Mouse (Mus musculus) left cerebral cortex, postnatal 10 days (tissue): ENCODE measurements around the gene Anapc16. TPM values are rescaled to one million over a fixed set of nuclear protein-coding genes. Genes with fewer than 3 reads are reported as not detected.

Source experiments
- DNase-seq, 2 experiments: peaks; one replicate each; pipeline ENCODE4 v3.0.0; 2021 to 2022; ENCODE audit warnings: low spot score in 2 of 2, mixed read lengths in 1 of 2; ENCODE audit errors: extremely low spot score in 1 of 2
- intact Hi-C: fragments of 180-260 bp; cut with DNase I; formaldehyde crosslinking; loops from one replicate; pipeline ENCODE4 v1.15.1; 2025
- total RNA-seq, 2 experiments: library from RNA; stranded (reverse); gene quantifications; 2 replicates each; pipeline ENCODE4 v1.2.3; 2021

Anapc16 gene
- total RNA-seq = 10 to 100 TPM; 61.8 to 68.6 TPM

DNA sequence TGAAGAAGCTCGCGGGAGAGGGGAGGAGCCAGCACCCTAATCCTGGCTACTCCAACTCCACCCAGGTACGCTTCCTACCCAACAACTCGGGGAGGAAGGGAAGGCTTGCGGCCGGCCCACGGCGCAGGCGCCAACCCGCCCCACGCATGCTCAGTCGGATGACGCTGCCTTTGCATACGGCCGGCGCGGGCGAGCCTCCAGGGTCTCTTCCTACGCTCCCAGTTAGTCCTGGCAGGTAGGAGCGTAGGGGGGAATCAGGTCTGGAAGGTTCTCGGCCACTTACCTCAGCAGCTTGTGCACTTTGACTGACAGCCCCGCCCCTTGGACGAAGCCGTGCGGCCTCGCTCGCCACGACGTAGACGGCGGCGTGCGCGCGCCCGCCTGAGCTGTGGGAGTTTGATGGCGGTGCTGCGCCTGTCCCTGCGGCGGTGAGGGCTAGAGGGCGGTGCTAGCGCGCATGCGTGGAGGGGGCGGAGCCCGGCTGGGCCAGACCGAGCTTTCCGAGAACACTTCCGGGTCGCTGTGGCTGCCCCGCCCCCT is at the start of gene Anapc16, which contains the start of gene Ascc1:
TSS of gene Anapc16 (minus strand) at position 463 of the 540 bp plus-strand sequence.
TSS of gene Ascc1 (plus strand) at position 133 of the 540 bp plus-strand sequence.
- intact Hi-C loops = loop anchor here (2.0 to 5.0 kb wide), 3 partner anchors 44 to 110 kb away; partner anchors contain the start of gene Spock2

DNA sequence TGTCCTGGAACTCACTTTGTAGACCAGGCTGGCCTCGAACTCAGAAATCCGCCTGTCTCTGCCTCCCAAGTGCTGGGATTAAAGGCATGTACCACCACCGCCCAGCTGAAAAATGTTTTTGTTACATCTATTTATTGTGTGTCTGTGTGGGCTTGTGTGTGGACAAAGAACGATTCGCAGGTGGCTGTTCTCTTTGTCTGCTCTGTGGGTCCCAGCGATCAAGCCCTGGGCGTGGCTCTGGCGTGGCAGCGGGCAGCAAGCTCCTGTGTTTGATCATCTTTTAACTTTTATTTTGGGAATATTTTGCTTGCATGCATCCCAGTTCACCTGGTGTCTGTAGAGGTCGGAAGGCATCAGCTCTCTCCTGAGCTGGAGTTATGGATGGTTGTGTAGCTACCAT is 47.6 kb upstream of the Anapc16 start:
- intact Hi-C loops = no loop called here
- DNase-seq = no peak

More for the DNA sequence above, at the start of gene Anapc16, which contains the start of gene Ascc1:
- DNase-seq = peak; percentile 94 to 98

DNA sequence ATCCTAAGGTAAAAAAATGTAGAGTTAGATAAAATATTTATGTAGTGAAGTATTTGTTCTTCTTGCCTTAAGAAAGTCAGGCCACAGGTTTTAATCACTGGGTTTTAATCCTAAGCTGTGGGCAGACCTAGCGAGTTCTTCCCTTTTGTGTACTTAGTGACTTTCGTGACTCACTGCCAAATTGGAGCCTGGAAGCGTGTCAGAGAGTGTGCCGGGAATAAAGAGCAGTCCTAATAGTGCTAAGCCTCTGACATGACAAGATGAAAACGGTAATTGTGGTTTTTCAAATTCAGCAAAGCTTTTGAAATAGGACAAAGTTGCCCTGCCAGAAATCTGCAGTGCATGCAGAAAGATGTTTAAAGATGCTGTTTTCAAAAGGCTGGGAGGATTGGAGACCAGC is 43.8 kb upstream of the Anapc16 start:
- DNase-seq = peak in 1 of 2 experiments; percentile 34

DNA sequence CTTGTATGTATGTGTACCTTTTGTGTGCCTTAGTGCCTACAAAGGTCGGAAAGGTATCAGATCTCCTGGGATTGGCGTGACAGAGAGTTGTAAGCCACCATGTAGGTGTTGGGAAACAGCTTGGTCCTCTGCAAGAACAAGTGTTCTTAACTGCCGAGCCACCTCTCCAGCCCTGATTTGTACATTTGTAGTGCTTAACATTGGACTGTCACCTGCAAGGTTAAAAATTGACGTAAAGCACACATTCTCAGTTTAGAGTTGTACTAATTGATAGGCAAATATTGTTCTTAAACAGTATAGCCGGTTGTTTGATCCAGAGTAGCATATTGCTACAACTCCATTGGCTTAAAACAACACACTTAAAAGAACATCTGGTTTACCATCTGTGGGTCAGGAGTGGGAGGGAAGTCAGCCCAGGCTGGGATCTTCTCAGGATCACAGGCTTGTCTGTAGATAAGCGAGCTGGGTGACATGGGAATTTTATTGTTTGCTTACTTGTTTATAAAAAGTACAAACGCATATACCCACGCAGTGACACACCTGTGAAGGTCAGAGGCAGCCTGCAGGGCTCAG is 39.5 kb upstream of the Anapc16 start:
- intact Hi-C loops = no loop called here
- no peak for DNase-seq

More for the DNA sequence above, 43.8 kb upstream of the Anapc16 start:
- intact Hi-C loops = no loop called here

DNA sequence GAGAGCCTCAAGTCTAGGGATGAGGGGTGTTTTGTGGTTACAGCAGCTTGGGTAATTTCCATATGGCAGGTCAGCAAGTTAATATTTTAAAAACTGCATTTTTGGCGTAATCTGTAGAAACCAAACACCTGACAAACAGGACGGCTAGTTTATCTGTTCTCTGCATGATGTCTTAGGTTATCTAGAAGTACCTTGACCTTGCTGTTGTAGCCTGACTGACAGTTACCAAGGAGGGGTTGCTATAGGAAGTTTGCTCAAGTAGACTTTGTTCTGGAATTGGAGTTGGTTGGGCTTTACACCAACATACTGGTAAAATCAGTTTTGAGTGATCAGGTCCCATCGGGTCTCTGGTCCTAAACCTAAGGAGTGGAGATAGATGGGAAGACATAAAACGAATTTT is 32.8 kb upstream of the Anapc16 start:
- intact Hi-C loops = no loop called here
- DNase-seq = no peak

DNA sequence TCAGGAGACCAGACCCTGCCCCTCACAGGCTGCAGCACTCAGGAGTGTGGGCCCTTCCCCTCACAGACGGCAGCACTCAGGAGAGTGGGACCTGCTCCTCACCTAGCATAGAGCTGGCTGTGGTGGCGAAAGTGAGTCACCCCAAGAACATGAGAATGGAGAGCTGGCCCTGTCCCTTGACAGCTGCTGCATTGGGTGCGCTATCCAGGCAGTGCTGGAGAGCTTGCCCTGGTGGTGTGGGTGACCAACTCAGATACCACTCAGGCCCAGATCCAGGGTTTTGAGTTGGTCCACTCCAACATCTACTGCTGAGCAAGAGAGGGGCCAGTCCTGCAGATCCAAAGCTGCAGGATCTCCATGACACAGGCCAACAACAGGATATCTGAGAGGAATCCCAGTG is 31.7 kb upstream of the Anapc16 start:
- intact Hi-C loops = no loop called here
- DNase-seq = no peak

DNA sequence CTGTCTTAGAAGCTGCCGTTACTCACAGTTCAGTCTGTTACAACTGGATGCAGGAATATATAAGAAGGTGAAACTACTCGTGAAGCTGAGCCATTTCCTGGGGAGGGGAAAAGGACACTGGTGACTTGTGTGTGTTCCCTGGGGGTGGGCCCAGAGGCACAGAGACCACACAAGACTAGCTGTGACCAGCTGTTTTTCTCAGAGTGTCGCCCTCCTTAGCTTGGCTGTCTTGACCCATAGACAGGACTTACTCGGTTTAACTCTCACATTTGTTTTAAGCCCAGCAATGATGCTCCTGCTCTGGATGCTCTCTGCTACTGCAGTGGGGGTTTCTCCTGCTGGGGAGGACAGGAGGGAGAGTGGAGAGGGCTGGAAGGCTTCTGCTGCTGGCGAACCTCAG is 30.1 kb upstream of the Anapc16 start:
- intact Hi-C loops = no loop called here
- DNase-seq = no peak

DNA sequence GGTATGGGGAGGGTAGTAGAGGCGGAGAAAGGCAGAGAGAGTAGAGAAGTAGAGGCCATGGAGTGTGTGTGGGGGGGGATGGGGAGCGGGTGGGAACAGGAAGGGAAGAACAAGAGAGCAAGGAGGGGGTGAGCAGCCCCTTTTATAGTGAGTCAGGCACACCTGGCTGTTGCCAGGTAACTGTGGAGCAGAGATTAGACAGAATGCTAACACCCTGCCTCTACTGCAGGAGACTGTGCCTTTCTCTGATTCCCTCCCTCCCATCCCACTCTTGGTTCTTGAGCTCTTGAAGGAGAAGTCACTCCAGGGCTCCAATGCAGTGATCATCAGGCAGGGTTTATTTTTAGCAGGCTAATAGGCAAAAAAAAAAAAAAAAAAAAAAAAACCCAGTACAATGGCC is 29.7 kb upstream of the Anapc16 start:
- no peak for DNase-seq
- intact Hi-C loops = no loop called here

DNA sequence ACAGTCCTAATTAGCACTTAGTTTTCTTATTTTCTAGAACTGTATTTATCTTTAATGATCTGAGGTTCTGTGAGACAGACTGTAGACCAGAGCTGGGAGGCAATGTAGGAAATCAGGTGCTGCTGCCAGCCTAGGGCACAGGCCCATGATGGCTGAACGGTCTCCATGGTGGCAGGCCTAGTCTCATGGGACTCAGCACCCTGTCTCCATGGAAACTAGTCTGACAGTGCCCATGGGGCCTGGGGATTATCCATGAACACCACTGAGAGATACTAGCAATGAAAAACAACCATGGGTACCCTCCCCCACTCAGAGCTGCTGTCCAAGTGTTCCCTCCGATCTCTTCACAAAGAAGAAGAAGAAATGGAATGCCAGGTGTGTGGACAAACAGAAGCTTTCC is 29.1 kb upstream of the Anapc16 start:
- intact Hi-C loops = no loop called here
- DNase-seq = no peak

DNA sequence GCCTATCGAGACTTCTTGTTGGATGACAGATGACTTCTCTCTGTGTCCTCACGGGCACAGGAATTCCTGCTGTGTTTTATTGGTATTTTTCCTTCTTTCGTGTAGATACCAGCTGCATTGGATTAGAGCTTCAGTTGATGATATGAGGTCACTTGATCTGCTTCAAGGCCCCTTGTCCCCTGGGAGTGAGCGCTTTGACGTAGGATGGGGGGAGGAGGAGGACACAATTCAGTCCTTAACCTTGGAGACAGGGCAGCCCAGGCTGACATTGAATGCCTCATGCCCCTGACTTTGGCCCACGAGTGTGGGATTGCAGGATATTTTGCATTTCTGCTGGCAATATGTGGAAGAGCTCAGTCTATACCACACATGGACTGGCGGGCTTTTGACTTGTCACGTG is 28.6 kb upstream of the Anapc16 start:
- intact Hi-C loops = no loop called here

DNA sequence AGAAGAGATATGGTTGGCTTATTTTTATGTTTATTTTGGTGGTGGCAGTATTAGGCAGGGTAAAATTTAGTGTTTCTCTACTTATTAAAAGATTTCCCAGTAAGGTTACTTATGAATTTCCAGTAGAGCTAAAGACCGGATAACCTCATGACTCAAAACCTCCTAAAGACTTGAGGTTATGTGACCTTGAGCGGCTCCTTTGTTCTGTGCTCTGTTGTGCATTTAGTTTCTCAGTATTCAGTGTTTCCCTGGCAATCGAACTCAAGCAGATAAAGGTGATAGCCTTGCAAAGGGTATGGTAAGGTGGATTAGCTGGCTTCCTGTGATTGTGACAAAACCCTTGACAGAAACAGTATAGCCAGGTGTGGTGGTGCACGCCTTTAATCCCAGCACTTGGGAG is 26.5 kb upstream of the Anapc16 start:
- DNase-seq = no peak
- intact Hi-C loops = no loop called here

More for the DNA sequence above, 28.6 kb upstream of the Anapc16 start:
- no peak for DNase-seq

DNA sequence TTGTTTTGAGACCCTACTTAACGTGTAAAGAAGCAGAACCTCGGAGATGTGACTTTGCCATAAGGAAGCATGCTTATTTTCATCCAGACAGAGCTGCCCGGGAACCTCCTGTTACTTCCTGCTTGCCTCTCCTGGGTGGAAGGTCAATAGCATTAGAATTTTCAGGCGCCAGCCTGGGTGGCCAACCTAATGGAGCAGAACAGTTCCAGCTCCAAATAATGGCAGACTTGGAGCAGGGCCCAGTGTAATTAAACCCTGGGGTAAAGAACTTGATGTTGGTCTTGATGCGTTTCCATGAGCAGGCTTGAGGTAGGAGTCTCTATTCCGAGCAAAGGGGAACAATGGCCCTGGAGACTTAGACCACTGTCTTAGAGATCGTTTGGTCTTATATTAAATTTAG is 26.0 kb upstream of the Anapc16 start:
- intact Hi-C loops = no loop called here
- peak in 1 of 2 experiments; percentile 30 for DNase-seq

DNA sequence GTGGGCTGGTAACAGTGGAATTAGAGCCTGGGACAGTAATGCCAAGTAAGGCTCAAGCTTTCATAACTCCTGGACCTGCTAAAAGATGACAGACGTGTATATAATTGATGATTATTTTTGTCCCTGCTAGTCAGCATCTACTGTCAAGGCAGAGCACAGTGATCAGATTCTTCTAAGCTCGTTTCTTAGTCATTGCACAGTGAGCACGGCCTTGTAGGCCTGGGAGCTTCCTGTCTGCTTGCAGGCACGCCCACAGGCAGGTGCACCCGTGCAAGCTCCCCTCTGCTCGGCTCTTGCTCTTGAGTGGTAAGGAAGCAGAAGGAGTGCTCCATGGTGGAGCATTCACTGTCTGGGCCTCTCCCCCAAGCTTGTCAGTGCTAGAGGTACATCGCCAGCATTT is 25.2 kb upstream of the Anapc16 start:
- intact Hi-C loops = no loop called here
- DNase-seq = no peak

DNA sequence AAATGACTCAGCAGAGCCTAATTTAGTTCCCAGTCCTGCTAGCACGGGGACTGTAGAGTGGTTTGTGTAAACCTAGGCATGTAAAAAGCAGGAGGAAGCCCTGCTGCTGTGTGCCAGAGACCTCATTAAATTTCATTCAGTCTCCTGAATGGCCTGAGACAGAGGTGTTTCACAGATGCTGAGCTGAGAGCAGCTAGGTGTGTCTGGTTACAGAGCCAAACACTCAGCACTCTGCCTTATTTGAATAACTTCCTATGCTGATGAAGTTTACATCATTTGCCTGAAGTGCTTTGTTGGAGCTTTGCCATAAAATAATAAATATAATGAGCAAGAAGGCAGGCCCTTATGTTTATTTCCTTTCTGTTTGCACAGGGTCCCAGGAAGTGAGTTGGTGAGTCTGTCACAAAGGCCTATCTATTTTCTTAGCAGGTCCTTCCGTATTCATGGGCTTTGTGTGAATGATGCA is 24.7 kb upstream of the Anapc16 start:
- no peak for DNase-seq
- intact Hi-C loops = no loop called here

DNA sequence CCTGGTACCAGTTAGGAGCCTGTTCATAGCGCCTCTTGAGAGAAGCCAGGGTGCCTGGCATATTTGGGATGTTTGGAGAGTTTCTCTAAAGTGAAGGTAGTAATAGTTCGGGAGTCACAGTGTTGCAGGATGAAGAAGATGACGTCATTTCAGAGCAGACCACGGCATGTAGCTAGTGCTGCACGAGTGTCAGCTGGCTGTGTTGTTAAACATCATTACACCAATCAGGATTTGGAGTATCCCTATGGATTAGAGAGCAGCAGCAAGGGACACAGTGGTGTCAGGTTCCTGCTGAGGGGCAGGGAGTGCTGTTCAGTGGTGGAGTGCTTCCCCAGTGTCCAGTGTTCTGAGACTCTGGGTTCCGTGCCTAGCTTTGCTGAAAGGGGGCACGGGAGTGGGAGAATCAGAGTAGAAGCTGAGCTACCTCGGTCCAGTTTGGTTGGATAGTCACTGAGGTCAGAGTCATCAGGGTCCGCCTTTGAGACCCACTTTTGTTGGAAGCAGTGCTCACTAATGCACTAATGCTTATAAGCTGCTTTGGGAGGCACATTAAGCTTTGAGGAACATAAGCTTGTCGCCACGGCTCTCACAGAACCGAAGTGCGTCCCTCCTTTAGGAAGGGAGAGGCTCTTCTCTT is 23.9 kb upstream of the Anapc16 start:
- intact Hi-C loops = no loop called here
- DNase-seq = no peak

DNA sequence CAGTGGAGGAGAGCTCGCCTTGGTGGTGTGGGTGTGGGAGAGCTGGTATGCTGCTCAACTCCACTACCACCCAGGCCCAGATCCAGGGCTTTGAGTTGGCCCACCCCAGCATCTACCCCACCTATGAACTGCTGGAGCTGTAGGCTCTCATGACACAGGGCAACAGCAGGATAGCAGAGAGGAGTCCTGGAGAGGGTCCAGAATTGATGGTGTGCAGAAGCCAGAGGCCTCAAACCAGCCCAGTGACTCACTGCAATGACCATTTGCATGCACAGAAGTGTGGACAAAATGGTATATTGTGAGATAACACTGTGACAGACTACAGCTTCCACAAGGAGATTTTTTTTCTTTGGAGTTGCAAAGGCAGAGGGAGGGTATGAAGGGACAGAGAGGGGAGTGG is 20.8 kb upstream of the Anapc16 start:
- DNase-seq = no peak
- intact Hi-C loops = no loop called here

DNA sequence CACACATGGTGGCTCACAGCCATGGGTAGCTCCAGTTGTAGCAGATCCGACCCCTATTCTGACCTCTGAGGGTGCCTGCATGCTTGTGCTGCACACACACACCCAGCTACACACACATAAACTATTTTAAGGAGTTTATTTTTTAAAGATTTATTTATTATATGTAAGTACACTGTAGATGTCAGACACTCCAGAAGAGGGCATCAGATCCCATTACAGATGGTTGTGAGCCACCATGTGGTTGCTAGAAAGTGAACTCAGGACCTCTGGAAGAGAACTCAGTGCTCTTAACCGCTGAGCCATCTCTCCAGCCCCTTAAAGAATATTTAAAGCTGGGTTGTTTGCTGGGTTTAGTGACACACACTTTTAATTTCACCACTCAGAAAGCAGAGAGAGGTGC is 16.4 kb upstream of the Anapc16 start:
- intact Hi-C loops = no loop called here

DNA sequence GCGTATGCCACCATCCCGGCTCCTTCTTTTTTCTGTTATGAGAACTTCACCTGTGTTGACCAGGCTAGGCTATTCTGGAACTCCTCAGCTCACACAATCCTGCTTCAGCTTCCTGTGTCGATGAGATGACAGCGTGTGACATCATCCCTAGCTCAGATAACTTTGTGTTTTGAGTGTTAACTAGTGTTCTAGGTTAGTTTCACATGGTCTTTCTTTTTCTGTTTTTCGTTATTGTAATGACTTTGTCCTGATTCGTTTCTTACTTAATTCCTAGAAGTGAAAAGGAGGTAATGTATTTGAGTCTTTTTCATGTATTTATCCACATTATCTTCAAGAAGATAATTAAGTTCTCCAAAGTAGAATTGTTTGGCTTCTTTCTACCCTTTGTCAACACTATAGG is 13.3 kb upstream of the Anapc16 start:
- no peak for DNase-seq
- intact Hi-C loops = no loop called here

More for the DNA sequence above, 16.4 kb upstream of the Anapc16 start:
- no peak for DNase-seq

DNA sequence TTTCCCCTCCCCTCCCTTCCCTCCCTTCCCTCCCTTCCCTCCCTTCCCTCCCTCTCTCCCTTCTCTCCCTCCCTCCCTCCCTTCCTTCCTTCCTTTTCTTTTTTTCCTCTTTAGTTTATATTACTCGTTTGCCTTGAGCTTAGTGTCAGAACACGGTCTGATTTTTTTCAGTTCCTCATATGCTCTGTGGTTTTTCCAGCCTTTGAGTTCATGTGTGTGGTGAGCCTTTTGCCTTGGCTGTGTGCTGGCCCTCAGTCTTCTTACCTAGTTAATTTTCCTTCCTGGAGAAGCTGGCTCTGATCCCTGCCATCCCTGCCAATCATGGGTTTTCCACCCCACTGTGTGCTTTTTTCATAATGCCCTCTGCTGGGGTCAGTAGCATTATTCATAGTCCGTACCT is 6.2 kb upstream of the Anapc16 start:
- no peak for DNase-seq
- intact Hi-C loops = no loop called here

DNA sequence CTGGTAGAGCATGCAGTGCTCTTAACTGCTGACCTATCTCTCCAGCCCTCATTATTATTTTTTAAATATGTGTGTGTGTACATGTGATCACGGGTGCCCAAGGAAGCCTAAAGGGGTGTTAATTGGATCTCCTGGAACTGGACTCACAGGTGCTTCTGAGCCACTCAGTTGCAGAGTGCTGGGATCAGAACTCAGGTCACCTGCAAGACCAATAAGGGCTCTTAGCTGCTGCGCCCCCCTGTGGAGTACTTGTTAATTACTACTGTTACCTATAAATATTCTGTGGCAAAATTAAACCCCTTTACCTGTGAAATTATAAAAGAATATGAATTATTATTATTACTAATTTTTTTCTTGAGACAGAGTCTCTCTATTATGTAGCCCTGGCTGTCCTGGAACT is 2.3 kb upstream of the Anapc16 start:
- intact Hi-C loops = no loop called here
- no peak for DNase-seq
